Mouse (Mus musculus): ENCODE data around the gene Ushbp1. TPM values are rescaled to one million over a fixed set of nuclear protein-coding genes. Genes with fewer than 3 reads are reported as not detected.
"Not testable (repeated sequence)": the region's sequence is repeated elsewhere in the genome, so short reads cannot be mapped to it uniquely, and the experiment has no call there.

Gene Ushbp1
- polyA plus RNA-seq (2012; rRNA removed), result 38.5 and 43.4 TPM in 2 replicates

DNA sequence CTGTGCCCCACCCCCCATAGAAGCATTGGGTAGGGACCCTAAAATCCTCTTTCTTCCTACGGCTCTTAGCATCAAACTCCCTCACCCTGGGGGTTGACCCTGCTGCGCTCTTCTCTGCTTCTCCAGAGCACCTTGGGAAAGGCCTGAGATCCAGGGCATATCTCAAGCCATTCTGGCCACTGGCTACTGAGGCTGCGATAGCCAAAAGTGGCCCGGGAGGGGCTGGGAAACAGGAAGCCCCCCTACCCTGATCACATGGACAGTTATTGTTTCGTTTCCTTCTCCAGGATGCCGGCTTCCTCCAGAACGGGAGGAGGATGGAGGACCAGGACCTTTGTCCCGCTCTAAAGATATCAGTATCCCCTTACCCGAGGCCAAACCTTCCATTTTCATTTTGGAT is at the start of gene Ushbp1:
TSS of gene Ushbp1 (minus strand) at position 174 of the 400 bp plus-strand sequence.
- WGBS, result 70% methylated on average over 9 of the region's 9 CpGs
- peak within 1 kb of the TSS; percentile 82 for H3K27ac ChIP-seq (ENCODE audit: insufficient read depth, low read depth, low read length)
- peak; percentile 79 for DNase-seq

DNA sequence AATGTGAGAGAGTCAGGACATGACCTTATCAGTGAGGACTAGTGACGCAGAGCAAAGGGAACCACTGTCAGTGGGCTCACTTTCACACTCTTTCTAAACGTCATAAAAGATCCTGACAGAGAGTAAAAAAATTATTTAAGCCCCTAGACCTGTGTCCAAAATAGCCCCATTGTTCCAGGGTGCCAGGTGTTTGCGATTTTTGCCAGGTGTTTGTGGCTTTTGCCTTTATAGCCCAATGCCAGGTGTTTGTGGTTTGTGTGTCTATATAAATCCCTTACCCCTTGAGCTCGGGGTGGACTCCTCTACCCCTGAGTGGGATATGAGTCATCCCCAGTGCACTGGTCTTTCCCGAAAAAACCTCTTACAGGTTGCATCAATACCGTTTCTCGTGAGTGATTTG is 49.5 kb upstream of the Ushbp1 start:
- no peaks in the 10 kb centered on the region for H3K4me1 ChIP-seq (ENCODE audit: control insufficient read depth, insufficient read depth, low read length)
- DNase-seq, result no peak
- 74% methylated on average over 7 of the region's 7 CpGs for WGBS

More for the DNA sequence above, at the start of gene Ushbp1:
- TF ChIP-seq CTCF (conservative IDR thresholded peaks at IDR 0.05; ENCODE audit: insufficient read depth, insufficient read length, low read depth, low read length), result no peak
- peak; percentile 40 for TF ChIP-seq POLR2A (IDR thresholded peaks at IDR 0.05; ENCODE audit: low read depth, low read length)
- peaks cover 5% of the 10 kb centered on the region; the same call in 1 of the 2 replicates for H3K4me1 ChIP-seq (ENCODE audit: control insufficient read depth, insufficient read depth, low read length)
- H3K27me3 ChIP-seq (replicated peaks; ENCODE audit: control insufficient read depth, insufficient read depth, low read length), result no peaks in the 10 kb centered on the region
- no peaks in the 10 kb centered on the region for H3K36me3 ChIP-seq (ENCODE audit: control insufficient read depth, insufficient read depth, low read length)
- peak within 1 kb of the TSS; percentile 75 for H3K4me3 ChIP-seq (ENCODE audit: insufficient read depth, low read depth, low read length)

DNA sequence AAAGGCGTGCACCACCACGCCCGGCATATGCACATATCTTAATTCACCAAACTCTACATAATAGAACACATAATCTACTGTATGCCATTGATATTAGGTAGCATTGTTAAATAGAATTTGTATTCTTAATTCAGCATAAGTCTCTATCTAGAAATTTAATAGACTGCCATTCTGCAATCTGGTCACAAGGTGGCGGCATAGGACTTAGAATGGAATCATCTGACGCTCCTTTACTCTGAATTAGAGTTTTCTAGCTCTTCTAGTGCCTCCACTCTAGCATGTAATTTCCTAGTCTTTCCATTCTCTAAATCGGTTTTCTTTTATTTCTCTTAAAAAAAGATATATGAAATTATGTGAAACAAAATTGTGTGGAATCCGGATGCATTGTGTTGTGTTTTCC is 45.8 kb upstream of the Ushbp1 start:
- H3K4me3 ChIP-seq (ENCODE audit: insufficient read depth, low read depth, low read length), result no peak overlapping the region
- no peaks in the 10 kb centered on the region for H3K4me1 ChIP-seq (ENCODE audit: control insufficient read depth, insufficient read depth, low read length)
- no peaks in the 10 kb centered on the region for H3K27me3 ChIP-seq (replicated peaks; ENCODE audit: control insufficient read depth, insufficient read depth, low read length)
- no peaks in the 10 kb centered on the region for H3K36me3 ChIP-seq (ENCODE audit: control insufficient read depth, insufficient read depth, low read length)
- TF ChIP-seq CTCF (conservative IDR thresholded peaks at IDR 0.05; ENCODE audit: insufficient read depth, insufficient read length, low read depth, low read length) (0 out of 2 replicates have a peak, but pooled peaks have one; percentile 25), POLR2A (IDR thresholded peaks at IDR 0.05; ENCODE audit: low read depth, low read length) (no peak)
- 0% methylated on average over 7 of the region's 7 CpGs for WGBS
- peak; percentile 43 for DNase-seq
- H3K27ac ChIP-seq (ENCODE audit: insufficient read depth, low read depth, low read length), result no peak overlapping the region

More for the DNA sequence above, 49.5 kb upstream of the Ushbp1 start:
- no peak overlapping the region for H3K27ac ChIP-seq (ENCODE audit: insufficient read depth, low read depth, low read length)
- no peaks in the 10 kb centered on the region for H3K27me3 ChIP-seq (replicated peaks; ENCODE audit: control insufficient read depth, insufficient read depth, low read length)
- TF ChIP-seq POLR2A (IDR thresholded peaks at IDR 0.05; ENCODE audit: low read depth, low read length), result no peak
- TF ChIP-seq CTCF (conservative IDR thresholded peaks at IDR 0.05; ENCODE audit: insufficient read depth, insufficient read length, low read depth, low read length), result no peak
- no peak overlapping the region for H3K4me3 ChIP-seq (ENCODE audit: insufficient read depth, low read depth, low read length)
- no peaks in the 10 kb centered on the region for H3K36me3 ChIP-seq (ENCODE audit: control insufficient read depth, insufficient read depth, low read length)

- H3K4me1 ChIP-seq (ENCODE audit: control insufficient read depth, insufficient read depth, low read length), result no peaks in the 10 kb centered on the region
- no peaks in the 10 kb centered on the region for H3K27me3 ChIP-seq (replicated peaks; ENCODE audit: control insufficient read depth, insufficient read depth, low read length)
- no peak for DNase-seq
- no peak overlapping the region for H3K27ac ChIP-seq (ENCODE audit: insufficient read depth, low read depth, low read length)
- WGBS, result 49% methylated on average over 3 of the region's 3 CpGs
- H3K4me3 ChIP-seq (ENCODE audit: insufficient read depth, low read depth, low read length), result no peak overlapping the region
- TF ChIP-seq CTCF (conservative IDR thresholded peaks at IDR 0.05; ENCODE audit: insufficient read depth, insufficient read length, low read depth, low read length) (no peak), POLR2A (IDR thresholded peaks at IDR 0.05; ENCODE audit: low read depth, low read length) (no peak)
- no peaks in the 10 kb centered on the region for H3K36me3 ChIP-seq (ENCODE audit: control insufficient read depth, insufficient read depth, low read length)
Observed at GRCm38 (mm10) chr8:71437041-71437440, 41.4 kb upstream of the Ushbp1 start.

DNA sequence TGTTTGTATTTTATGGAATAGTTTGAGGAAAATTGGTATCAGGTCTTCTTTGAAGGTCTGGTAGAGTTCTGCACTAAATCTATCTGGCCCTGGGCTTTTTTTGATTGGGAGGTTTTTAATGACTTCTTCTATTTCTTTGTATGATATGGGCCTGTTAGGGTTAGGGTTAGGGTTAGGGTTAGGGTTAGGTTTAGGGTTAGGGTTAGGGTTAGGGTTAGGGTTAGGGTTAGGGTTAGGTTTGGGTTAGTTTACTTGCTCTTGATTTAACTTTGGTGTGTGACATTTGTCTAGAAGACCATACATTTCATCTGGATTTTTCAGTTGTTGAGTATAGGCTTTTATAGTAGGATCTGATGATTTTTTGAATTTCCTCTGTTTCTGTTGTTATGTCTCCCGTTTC is 37.3 kb upstream of the Ushbp1 start:
- not testable (repeated sequence) for H3K27ac ChIP-seq (ENCODE audit: insufficient read depth, low read depth, low read length); H3K4me3 ChIP-seq (ENCODE audit: insufficient read depth, low read depth, low read length); H3K27me3 ChIP-seq (replicated peaks; ENCODE audit: control insufficient read depth, insufficient read depth, low read length); DNase-seq; H3K4me1 ChIP-seq (ENCODE audit: control insufficient read depth, insufficient read depth, low read length); H3K36me3 ChIP-seq (ENCODE audit: control insufficient read depth, insufficient read depth, low read length)
- 79% methylated on average over 1 of the region's 1 CpGs for WGBS

DNA sequence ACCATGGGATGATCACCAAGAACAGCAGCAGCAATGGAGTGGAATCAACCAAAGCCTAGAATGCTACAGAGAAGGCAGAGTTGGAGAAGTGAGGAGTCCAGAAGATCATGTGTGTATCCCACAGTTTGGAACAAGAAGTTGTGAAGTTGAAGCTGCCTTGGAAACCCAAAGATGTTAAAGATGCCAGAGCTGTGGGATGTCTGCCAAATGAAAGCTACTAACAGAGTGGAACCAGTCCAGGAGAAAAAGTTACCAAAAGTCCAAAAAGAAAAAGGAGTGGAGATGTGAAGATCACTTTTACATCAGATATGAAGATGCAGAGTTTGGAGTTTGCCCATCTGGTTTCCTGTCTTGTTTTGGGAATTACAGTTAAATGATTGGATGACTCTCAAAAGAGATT is 26.5 kb upstream of the Ushbp1 start:
- no peak overlapping the region for H3K27ac ChIP-seq (ENCODE audit: insufficient read depth, low read depth, low read length)
- H3K36me3 ChIP-seq (ENCODE audit: control insufficient read depth, insufficient read depth, low read length), result no peaks in the 10 kb centered on the region
- no peak overlapping the region for H3K4me3 ChIP-seq (ENCODE audit: insufficient read depth, low read depth, low read length)
- no peaks in the 10 kb centered on the region for H3K4me1 ChIP-seq (ENCODE audit: control insufficient read depth, insufficient read depth, low read length)
- no peak for DNase-seq
- H3K27me3 ChIP-seq (replicated peaks; ENCODE audit: control insufficient read depth, insufficient read depth, low read length), result no peaks in the 10 kb centered on the region
- TF ChIP-seq POLR2A (IDR thresholded peaks at IDR 0.05; ENCODE audit: low read depth, low read length), result no peak
- no peak for TF ChIP-seq CTCF (conservative IDR thresholded peaks at IDR 0.05; ENCODE audit: insufficient read depth, insufficient read length, low read depth, low read length)

DNA sequence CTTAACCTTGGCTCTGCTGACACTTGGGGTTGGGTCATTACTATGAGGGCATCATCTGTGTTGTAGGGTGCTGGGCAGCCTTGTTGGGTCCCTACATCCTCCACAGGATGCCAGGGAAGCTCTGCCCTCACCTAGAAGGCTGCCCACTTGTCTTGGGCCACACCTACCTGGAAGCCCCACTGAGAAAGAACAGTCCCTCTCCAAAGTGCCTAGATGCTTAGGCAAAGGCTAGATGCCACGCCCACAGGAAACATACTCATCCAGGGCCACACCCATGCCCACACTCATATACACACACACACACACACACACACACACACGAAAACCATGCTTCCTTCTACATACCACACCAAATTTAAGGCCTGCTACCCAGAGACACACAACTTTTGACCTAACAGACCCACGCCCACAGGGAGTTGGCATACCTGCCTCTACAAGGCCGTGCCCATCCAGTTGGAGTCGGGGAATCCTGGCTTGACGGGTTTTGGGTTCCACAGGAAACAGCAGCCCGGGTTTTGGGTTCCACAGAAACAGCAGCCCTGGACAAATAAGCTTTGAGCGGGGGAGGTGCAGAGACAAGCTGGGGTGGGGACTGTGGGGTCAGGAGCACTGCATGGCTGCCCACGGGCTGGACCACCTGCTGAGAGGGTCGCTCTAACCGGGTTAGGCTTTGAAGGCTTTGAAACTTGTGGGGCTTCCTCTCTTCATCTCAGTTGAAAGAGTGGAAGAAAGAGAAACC is 16.1 kb upstream of the Ushbp1 start:
- WGBS, result 28% methylated on average over 11 of the region's 11 CpGs
- H3K27ac ChIP-seq (ENCODE audit: insufficient read depth, low read depth, low read length), result no peak overlapping the region
- DNase-seq, result no peak
- no peaks in the 10 kb centered on the region for H3K4me1 ChIP-seq (ENCODE audit: control insufficient read depth, insufficient read depth, low read length)
- H3K36me3 ChIP-seq (ENCODE audit: control insufficient read depth, insufficient read depth, low read length), result no peaks in the 10 kb centered on the region
- TF ChIP-seq CTCF (conservative IDR thresholded peaks at IDR 0.05; ENCODE audit: insufficient read depth, insufficient read length, low read depth, low read length) (no peak), POLR2A (IDR thresholded peaks at IDR 0.05; ENCODE audit: low read depth, low read length) (no peak)
- no peaks in the 10 kb centered on the region for H3K27me3 ChIP-seq (replicated peaks; ENCODE audit: control insufficient read depth, insufficient read depth, low read length)
- no peak overlapping the region for H3K4me3 ChIP-seq (ENCODE audit: insufficient read depth, low read depth, low read length)

All from kidney, adult 2 months (tissue).